Mouse (Mus musculus) midbrain, embryonic 10.5 days (tissue): ENCODE measurements at regions not wholly inside any gene's neighbourhood (a gene's known extent, or its start where the extent isn't known, plus 50 kb on each side); places are given as distances from the start of the nearest gene placed in this dataset.

Source experiments
- DNase-seq: peaks from one replicate; pipeline ENCODE4 v3.0.0-alpha.2; 2017; ENCODE audit warnings: low spot score
- H3K27ac ChIP-seq: fragments of 300-500 bp; sonication (generic); replicated peaks from 2 replicates; pipeline ENCODE4 v1.5.1; 2016; ENCODE audit warnings: mild to moderate bottlenecking
- H3K27me3 ChIP-seq: fragments of 300-500 bp; sonication (generic); 2 replicates; pipeline ENCODE4 v1.6.1; 2016; ENCODE audit warnings: low read depth, mild to moderate bottlenecking; ENCODE audit not compliant: poor library complexity, severe bottlenecking
- H3K36me3 ChIP-seq: fragments of 300-500 bp; sonication (generic); 2 replicates; pipeline ENCODE4 v1.6.1; 2016; ENCODE audit warnings: mild to moderate bottlenecking, moderate library complexity
- H3K4me1 ChIP-seq: fragments of 300-500 bp; sonication (generic); 2 replicates; pipeline ENCODE4 v1.6.1; 2016
- H3K4me3 ChIP-seq: fragments of 300-500 bp; sonication (generic); 2 replicates; pipeline ENCODE4 v1.5.1; 2016; ENCODE audit warnings: mild to moderate bottlenecking, moderate library complexity
- H3K9me3 ChIP-seq: fragments of 300-500 bp; sonication (generic); replicated peaks from 2 replicates; pipeline ENCODE4 v1.6.1; 2016; ENCODE audit warnings: mild to moderate bottlenecking
- WGBS: fragments of 180-500 bp; shearing (Covaris S2); methylation state at CpG from one replicate; pipeline ENCODE4 v1.1.7; 2016; 5-methylcytosine and 5-hydroxymethylcytosine counted together

- 87% methylated on average over 12 of the region's 12 CpGs for WGBS
- DNase-seq, result no peak
- Histone ChIP-seq H3K4me1 (peaks cover 20% of the 10 kb centered on the region), H3K4me3 (no peak overlapping the region), H3K9me3 (no peaks in the 10 kb centered on the region), H3K36me3 (no peaks in the 10 kb centered on the region), H3K27ac (peak overlapping the region; percentile 24), H3K27me3 (no peaks in the 10 kb centered on the region)
Measured at GRCm38 (mm10) chr13:58495390-58496073, 92.4 kb upstream of the Hnrnpk start.

- Histone ChIP-seq H3K27ac (peak overlapping the region; percentile 24; the same call in 1 of the 2 replicates), H3K4me1 (peaks cover 20% of the 10 kb centered on the region), H3K27me3 (no peaks in the 10 kb centered on the region), H3K4me3 (no peak overlapping the region), H3K9me3 (no peaks in the 10 kb centered on the region), H3K36me3 (no peaks in the 10 kb centered on the region)
- no peak for DNase-seq
- WGBS, result 70% methylated on average over 5 of the region's 5 CpGs
Measured at GRCm38 (mm10) chr13:58494726-58495125, 91.6 kb upstream of the Hnrnpk start.

- no peak overlapping the region for H3K27ac ChIP-seq
- no peak overlapping the region for H3K4me3 ChIP-seq
- no peaks in the 10 kb centered on the region for H3K9me3 ChIP-seq
- no peaks in the 10 kb centered on the region for H3K36me3 ChIP-seq
- no peak for DNase-seq
- 86% methylated on average over 8 of the region's 8 CpGs for WGBS
- H3K27me3 ChIP-seq, result no peaks in the 10 kb centered on the region
- H3K4me1 ChIP-seq, result peaks cover 13% of the 10 kb centered on the region
Measured at GRCm38 (mm10) chr13:58490829-58491228, 87.7 kb upstream of the Hnrnpk start.

DNA sequence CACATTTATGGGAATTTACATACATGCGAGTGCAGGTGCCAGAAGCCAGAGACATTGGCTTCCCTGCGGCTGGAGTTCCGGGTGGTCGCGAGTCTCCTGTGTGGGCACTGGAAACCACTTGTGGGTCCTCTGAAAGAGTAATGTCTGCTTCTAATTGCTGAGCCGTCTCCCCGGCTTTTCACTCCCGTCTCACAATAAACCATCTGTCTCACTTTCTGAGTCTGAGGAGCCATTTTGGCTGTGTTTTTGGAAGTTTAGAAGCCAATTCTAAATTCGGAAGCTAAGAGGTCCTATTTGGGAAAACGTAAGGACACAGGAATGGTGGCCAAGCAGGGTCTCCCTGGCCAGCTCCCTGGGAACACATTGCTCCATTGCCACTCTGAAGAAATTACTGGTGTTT lies 81.9 kb upstream of the Hnrnpk start:
- H3K36me3 ChIP-seq, result no peaks in the 10 kb centered on the region
- WGBS, result 91% methylated on average over 10 of the region's 10 CpGs
- no peak for DNase-seq
- no peaks in the 10 kb centered on the region for H3K9me3 ChIP-seq
- no peaks in the 10 kb centered on the region for H3K27me3 ChIP-seq
- 0 out of 2 replicates have a peak, but pooled peaks cover 3% of the 10 kb centered on the region for H3K4me1 ChIP-seq
- H3K4me3 ChIP-seq, result no peak overlapping the region
- H3K27ac ChIP-seq, result no peak overlapping the region

DNA sequence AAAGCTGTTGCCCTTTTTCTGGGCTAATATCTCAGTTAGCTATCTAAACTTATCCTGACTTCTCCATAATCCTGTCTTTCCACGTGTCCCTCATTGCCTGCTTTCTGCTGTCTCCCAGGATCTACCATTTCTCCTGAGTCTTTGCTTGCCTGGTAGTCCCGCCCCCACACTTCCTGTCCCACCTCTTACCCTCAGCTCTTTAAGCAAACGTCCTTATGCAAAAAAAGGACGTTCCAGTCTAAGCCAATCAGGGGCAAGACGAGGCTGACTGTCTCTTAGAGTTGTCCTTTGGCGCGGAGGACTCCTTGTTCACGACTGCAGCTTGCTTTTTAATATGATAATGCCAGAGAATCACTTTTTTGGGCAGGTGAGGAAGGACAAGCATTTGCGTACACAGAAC lies 79.6 kb upstream of the Hnrnpk start:
- Histone ChIP-seq H3K36me3 (no peaks in the 10 kb centered on the region), H3K4me3 (no peak overlapping the region), H3K27me3 (no peaks in the 10 kb centered on the region), H3K9me3 (no peaks in the 10 kb centered on the region), H3K4me1 (0 out of 2 replicates have a peak, but pooled peaks cover 3% of the 10 kb centered on the region), H3K27ac (no peak overlapping the region)
- WGBS, result 70% methylated on average over 9 of the region's 9 CpGs
- DNase-seq, result no peak

GRCm38 (mm10) chr13:58480928-58481598 lies 77.9 kb upstream of the Hnrnpk start:
- no peak overlapping the region for H3K27ac ChIP-seq
- 89% methylated on average over 10 of the region's 10 CpGs for WGBS
- peaks cover 10% of the 10 kb centered on the region for H3K4me1 ChIP-seq
- no peak overlapping the region for H3K4me3 ChIP-seq
- no peaks in the 10 kb centered on the region for H3K27me3 ChIP-seq
- DNase-seq, result no peak
- H3K36me3 ChIP-seq, result no peaks in the 10 kb centered on the region
- H3K9me3 ChIP-seq, result no peaks in the 10 kb centered on the region

DNA sequence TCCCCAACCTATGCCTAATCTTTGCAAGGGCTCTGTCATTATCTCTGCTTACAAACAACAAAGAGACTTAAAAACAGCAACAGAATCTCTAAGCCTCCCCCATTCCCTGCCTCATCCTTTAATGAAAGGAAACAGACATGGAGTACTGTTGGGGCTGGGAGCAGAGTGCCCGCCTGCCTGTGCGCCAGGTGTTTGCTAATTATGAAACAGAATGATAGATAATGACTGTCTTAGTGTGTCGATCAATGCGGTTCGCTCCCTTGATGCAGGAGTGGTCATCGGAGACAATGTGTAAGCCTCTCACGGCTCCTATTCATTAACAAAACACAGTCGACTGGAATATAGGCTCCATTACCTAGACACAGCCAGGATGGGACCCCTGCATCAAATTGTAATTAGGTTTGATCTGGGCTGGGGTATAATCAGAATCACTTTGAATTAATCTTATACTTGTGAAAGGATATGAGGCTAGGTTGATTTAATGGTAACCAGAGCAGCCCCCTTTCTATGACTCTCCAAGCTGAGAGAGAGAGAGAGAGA lies 77.3 kb upstream of the Hnrnpk start:
- Histone ChIP-seq H3K27ac (no peak overlapping the region), H3K4me1 (peaks cover 16% of the 10 kb centered on the region), H3K27me3 (no peaks in the 10 kb centered on the region), H3K9me3 (no peaks in the 10 kb centered on the region), H3K4me3 (no peak overlapping the region), H3K36me3 (no peaks in the 10 kb centered on the region)
- no peak for DNase-seq
- 89% methylated on average over 8 of the region's 8 CpGs for WGBS

GRCm38 (mm10) chr13:58478438-58478837 lies 75.3 kb upstream of the Hnrnpk start:
- H3K4me3 ChIP-seq, result no peak overlapping the region
- H3K27ac ChIP-seq, result no peak overlapping the region
- no peaks in the 10 kb centered on the region for H3K9me3 ChIP-seq
- WGBS, result 84% methylated on average over 5 of the region's 5 CpGs
- DNase-seq, result no peak
- no peaks in the 10 kb centered on the region for H3K27me3 ChIP-seq
- H3K4me1 ChIP-seq, result peaks cover 19% of the 10 kb centered on the region
- no peaks in the 10 kb centered on the region for H3K36me3 ChIP-seq

- Histone ChIP-seq H3K27ac (no peak overlapping the region), H3K4me3 (no peak overlapping the region), H3K4me1 (peaks cover 22% of the 10 kb centered on the region), H3K36me3 (no peaks in the 10 kb centered on the region), H3K9me3 (no peaks in the 10 kb centered on the region), H3K27me3 (peaks cover 9% of the 10 kb centered on the region)
- WGBS, result 93% methylated on average over 6 of the region's 6 CpGs
- no peak for DNase-seq
Measured at GRCm38 (mm10) chr13:58477253-58477652, 74.1 kb upstream of the Hnrnpk start.

GRCm38 (mm10) chr13:58476033-58476830 lies 73.1 kb upstream of the Hnrnpk start:
- 38% methylated on average over 9 of the region's 9 CpGs for WGBS
- Histone ChIP-seq H3K27ac (no peak overlapping the region; the same call in 1 of the 2 replicates), H3K4me1 (peaks cover 32% of the 10 kb centered on the region), H3K4me3 (no peak overlapping the region), H3K9me3 (no peaks in the 10 kb centered on the region), H3K36me3 (no peaks in the 10 kb centered on the region), H3K27me3 (peaks cover 19% of the 10 kb centered on the region)
- no peak for DNase-seq

- peaks cover 40% of the 10 kb centered on the region for H3K4me1 ChIP-seq
- DNase-seq, result no peak
- H3K27ac ChIP-seq, result 0 out of 2 replicates have a peak overlapping the region, but pooled peaks have one; percentile 23
- H3K36me3 ChIP-seq, result no peaks in the 10 kb centered on the region
- 50% methylated on average over 6 of the region's 6 CpGs for WGBS
- H3K9me3 ChIP-seq, result no peaks in the 10 kb centered on the region
- H3K4me3 ChIP-seq, result no peak overlapping the region
- H3K27me3 ChIP-seq, result peaks cover 27% of the 10 kb centered on the region
Measured at GRCm38 (mm10) chr13:58475495-58475894, 72.4 kb upstream of the Hnrnpk start.

GRCm38 (mm10) chr13:58472455-58472854 lies 69.3 kb upstream of the Hnrnpk start:
- 73% methylated on average over 14 of the region's 14 CpGs for WGBS
- H3K36me3 ChIP-seq, result no peaks in the 10 kb centered on the region
- peaks cover 32% of the 10 kb centered on the region for H3K27me3 ChIP-seq
- H3K4me3 ChIP-seq, result no peak overlapping the region
- DNase-seq, result no peak
- H3K9me3 ChIP-seq, result 0 out of 2 replicates have a peak, but pooled peaks cover 3% of the 10 kb centered on the region
- peaks cover 50% of the 10 kb centered on the region for H3K4me1 ChIP-seq
- H3K27ac ChIP-seq, result no peak overlapping the region
